Mouse (Mus musculus) E14TG2a.4 (cell line): ENCODE measurements around the gene Tm4sf20.
A peak's percentile ranks its signal among the peaks of the same experiment; 100 is the strongest.

Experiments
- CTCF ChIP-seq: conservative IDR thresholded peaks from 2 replicates; pipeline ENCODE4 v1.5.1; 2014; ENCODE audit warnings: low read length
- POU5F1 ChIP-seq: IDR thresholded peaks from 2 replicates; pipeline ENCODE4 v1.6.1; 2014; ENCODE audit warnings: low read length, borderline replicate concordance

- peak; percentile 74 for TF ChIP-seq CTCF
- no peak for TF ChIP-seq POU5F1
Measured at GRCm38 (mm10) chr1:82762274-82762673, 6.0 kb downstream of the Tm4sf20 start.
